Mouse (Mus musculus): ENCODE measurements at regions not wholly inside any gene's neighbourhood (a gene's known extent, or its start where the extent isn't known, plus 50 kb on each side); places are given as distances from the start of the nearest gene placed in this dataset.
"Not testable (repeated sequence)": the region's sequence is repeated elsewhere in the genome, so short reads cannot be mapped to it uniquely, and the experiment has no call there.

- H3K4me1 ChIP-seq (ENCODE audit: control insufficient read depth, insufficient read depth, low read length), result no peaks in the 10 kb centered on the region
- no peak overlapping the region for H3K27ac ChIP-seq (ENCODE audit: insufficient read depth, low read depth, low read length)
- H3K4me3 ChIP-seq (ENCODE audit: insufficient read depth, low read length), result no peak overlapping the region
- TF ChIP-seq CTCF (IDR thresholded peaks at IDR 0.05; ENCODE audit: low read depth, low read length), result no peak
- no peak for TF ChIP-seq POLR2A (IDR thresholded peaks at IDR 0.05; ENCODE audit: borderline replicate concordance, low read depth, low read length)
Measured at GRCm38 (mm10) chr1:164532196-164532595, 74.0 kb upstream of the Atp1b1 start.

- TF ChIP-seq POLR2A (IDR thresholded peaks at IDR 0.05; ENCODE audit: borderline replicate concordance, low read depth, low read length), result no peak
- TF ChIP-seq CTCF (IDR thresholded peaks at IDR 0.05; ENCODE audit: low read depth, low read length), result no peak
- Histone ChIP-seq H3K4me1 (ENCODE audit: control insufficient read depth, insufficient read depth, low read length) (no peaks in the 10 kb centered on the region), H3K27ac (ENCODE audit: insufficient read depth, low read depth, low read length) (no peak overlapping the region), H3K4me3 (ENCODE audit: insufficient read depth, low read length) (no peak overlapping the region)
Measured at GRCm38 (mm10) chr1:164531741-164532140, 73.6 kb upstream of the Atp1b1 start.

GRCm38 (mm10) chr1:164526748-164527147 is 68.6 kb upstream of the Atp1b1 start:
- Histone ChIP-seq H3K4me1 (ENCODE audit: control insufficient read depth, insufficient read depth, low read length) (no peaks in the 10 kb centered on the region), H3K4me3 (ENCODE audit: insufficient read depth, low read length) (no peak overlapping the region), H3K27ac (ENCODE audit: insufficient read depth, low read depth, low read length) (no peak overlapping the region)
- TF ChIP-seq POLR2A (IDR thresholded peaks at IDR 0.05; ENCODE audit: borderline replicate concordance, low read depth, low read length) (no peak), CTCF (IDR thresholded peaks at IDR 0.05; ENCODE audit: low read depth, low read length) (no peak)

- Histone ChIP-seq H3K4me3 (ENCODE audit: insufficient read depth, low read length) (no peak overlapping the region), H3K27ac (ENCODE audit: insufficient read depth, low read depth, low read length) (no peak overlapping the region), H3K4me1 (ENCODE audit: control insufficient read depth, insufficient read depth, low read length) (no peaks in the 10 kb centered on the region)
- no peak for TF ChIP-seq POLR2A (IDR thresholded peaks at IDR 0.05; ENCODE audit: borderline replicate concordance, low read depth, low read length)
- TF ChIP-seq CTCF (IDR thresholded peaks at IDR 0.05; ENCODE audit: low read depth, low read length), result no peak
Measured at GRCm38 (mm10) chr1:164522377-164523150, 64.4 kb upstream of the Atp1b1 start.

- Histone ChIP-seq H3K4me3 (ENCODE audit: insufficient read depth, low read length) (no peak overlapping the region), H3K4me1 (ENCODE audit: control insufficient read depth, insufficient read depth, low read length) (no peaks in the 10 kb centered on the region), H3K27ac (ENCODE audit: insufficient read depth, low read depth, low read length) (no peak overlapping the region)
- no peak for TF ChIP-seq CTCF (IDR thresholded peaks at IDR 0.05; ENCODE audit: low read depth, low read length)
- no peak for TF ChIP-seq POLR2A (IDR thresholded peaks at IDR 0.05; ENCODE audit: borderline replicate concordance, low read depth, low read length)
Measured at GRCm38 (mm10) chr1:164521371-164522130, 63.4 kb upstream of the Atp1b1 start.

GRCm38 (mm10) chr1:164518866-164519265 is 60.7 kb upstream of the Atp1b1 start:
- TF ChIP-seq POLR2A (IDR thresholded peaks at IDR 0.05; ENCODE audit: borderline replicate concordance, low read depth, low read length), result no peak
- no peak for TF ChIP-seq CTCF (IDR thresholded peaks at IDR 0.05; ENCODE audit: low read depth, low read length)
- H3K4me3 ChIP-seq (ENCODE audit: insufficient read depth, low read length), result no peak overlapping the region
- no peaks in the 10 kb centered on the region; the same call in 1 of the 2 replicates for H3K4me1 ChIP-seq (ENCODE audit: control insufficient read depth, insufficient read depth, low read length)
- no peak overlapping the region for H3K27ac ChIP-seq (ENCODE audit: insufficient read depth, low read depth, low read length)

GRCm38 (mm10) chr1:164518308-164518707 is 60.2 kb upstream of the Atp1b1 start:
- Histone ChIP-seq H3K4me1 (ENCODE audit: control insufficient read depth, insufficient read depth, low read length) (no peaks in the 10 kb centered on the region; the same call in 1 of the 2 replicates), H3K27ac (ENCODE audit: insufficient read depth, low read depth, low read length) (no peak overlapping the region), H3K4me3 (ENCODE audit: insufficient read depth, low read length) (no peak overlapping the region)
- TF ChIP-seq CTCF (IDR thresholded peaks at IDR 0.05; ENCODE audit: low read depth, low read length), result no peak
- no peak for TF ChIP-seq POLR2A (IDR thresholded peaks at IDR 0.05; ENCODE audit: borderline replicate concordance, low read depth, low read length)

GRCm38 (mm10) chr1:164517362-164517761 is 59.2 kb upstream of the Atp1b1 start:
- not testable (repeated sequence) for H3K4me1 ChIP-seq (ENCODE audit: control insufficient read depth, insufficient read depth, low read length); H3K4me3 ChIP-seq (ENCODE audit: insufficient read depth, low read length); H3K27ac ChIP-seq (ENCODE audit: insufficient read depth, low read depth, low read length)

GRCm38 (mm10) chr1:164511628-164512385 is 53.7 kb upstream of the Atp1b1 start:
- H3K4me3 ChIP-seq (ENCODE audit: insufficient read depth, low read length), result no peak overlapping the region
- no peaks in the 10 kb centered on the region; the same call in 1 of the 2 replicates for H3K4me1 ChIP-seq (ENCODE audit: control insufficient read depth, insufficient read depth, low read length)
- no peak overlapping the region for H3K27ac ChIP-seq (ENCODE audit: insufficient read depth, low read depth, low read length)
- TF ChIP-seq CTCF (IDR thresholded peaks at IDR 0.05; ENCODE audit: low read depth, low read length) (no peak), POLR2A (IDR thresholded peaks at IDR 0.05; ENCODE audit: borderline replicate concordance, low read depth, low read length) (no peak)
